11 mouse cellular contexts compared by ENCODE assay signal in the genomic region with DNA sequence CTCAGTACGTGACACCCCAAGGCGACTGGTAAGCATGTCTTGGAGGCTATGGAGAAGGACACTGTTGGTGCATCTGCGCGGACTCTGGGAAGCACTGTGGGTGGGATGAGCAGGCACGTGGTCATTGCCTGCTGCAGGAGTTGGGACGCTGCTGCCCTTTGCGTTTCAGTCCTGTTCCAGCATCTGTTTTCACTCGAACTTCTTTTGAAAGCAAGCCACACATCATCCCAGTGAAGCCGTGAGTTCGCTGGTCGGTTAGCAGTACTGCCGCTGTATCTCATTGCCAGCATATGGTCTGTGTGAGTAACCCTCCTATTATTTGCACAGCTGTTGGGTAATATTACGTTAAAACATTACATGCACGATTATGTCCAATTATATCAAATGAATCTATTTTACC.
DNase-seq lines count a peak whose midpoint lies in the region; ATAC-seq lines count a peak whose summit lies in the region.
"Had no signal": no experiment of that assay in that cellular context is flagged by ENCODE, and none has a peak within 500 bp of the region (broad histone marks: within the 10 kb centered on the region; RNA-seq: fewer than 3 reads in every experiment).

No protein-coding gene starts in this region.

- peak; percentile 9 to 19 for DNase-seq in heart, postnatal 10 days
- no peak for DNase-seq in heart, adult 8-10 months (ENCODE audit: low spot score)
- DNase-seq in midbrain, embryonic 14.5 days, result peak; percentile 21
- no peak for DNase-seq in frontal cortex, postnatal 25 days (ENCODE audit: low spot score in 2 of 2)
- DNase-seq in cerebellum, postnatal 4 days (ENCODE audit: low spot score in 2 of 2), result no peak
- DNase-seq: gastrocnemius, adult 2 months had no signal

- no peaks in the 10 kb centered on the region for H3K4me1 ChIP-seq in midbrain, embryonic 14.5 days (ENCODE audit: control insufficient read depth, insufficient read depth, low read length)
- H3K4me1 ChIP-seq in midbrain, embryonic 16.5 days (ENCODE audit: control insufficient read depth, insufficient read depth, low read length), result no peaks in the 10 kb centered on the region
- H3K4me1 ChIP-seq in intestine, embryonic 16.5 days (ENCODE audit: control insufficient read depth, insufficient read depth, low read length), result no peaks in the 10 kb centered on the region
- H3K4me1 ChIP-seq in stomach, embryonic 16.5 days (ENCODE audit: control insufficient read depth, insufficient read depth, low read length), result no peaks in the 10 kb centered on the region
- H3K4me1 ChIP-seq: liver, embryonic 15.5 days had no signal

- no peak overlapping the region for H3K27ac ChIP-seq in midbrain, embryonic 14.5 days (replicated peaks; ENCODE audit: low read depth, low read length)
- no peak overlapping the region for H3K27ac ChIP-seq in midbrain, embryonic 16.5 days (ENCODE audit: low read length)
- H3K27ac ChIP-seq in intestine, embryonic 16.5 days (ENCODE audit: low read length), result no peak overlapping the region
- H3K27ac ChIP-seq in stomach, embryonic 16.5 days (ENCODE audit: low read length), result no peak overlapping the region
- H3K27ac ChIP-seq: gastrocnemius, adult 2 months; liver, embryonic 15.5 days had no signal

- no peak overlapping the region for H3K9ac ChIP-seq in midbrain, embryonic 14.5 days (replicated peaks; ENCODE audit: low read length)
- no peak overlapping the region for H3K9ac ChIP-seq in midbrain, embryonic 16.5 days (ENCODE audit: low read depth, low read length)
- no peak overlapping the region for H3K9ac ChIP-seq in intestine, embryonic 16.5 days (ENCODE audit: low read depth, low read length)
- no peak overlapping the region for H3K9ac ChIP-seq in stomach, embryonic 16.5 days (ENCODE audit: low read length)
- H3K9ac ChIP-seq: liver, embryonic 15.5 days had no signal

- no peak for ATAC-seq in midbrain, embryonic 14.5 days (ENCODE audit: low FRiP score, low TSS enrichment)
- no peak for ATAC-seq in midbrain, embryonic 16.5 days
- peak; percentile 79 for ATAC-seq in intestine, embryonic 16.5 days
- peak; percentile 47; the same call in 1 of the 2 replicates for ATAC-seq in stomach, embryonic 16.5 days (ENCODE audit: insufficient read depth, low FRiP score)
- ATAC-seq: activated CD4-positive, CD25-positive, alpha-beta regulatory T cell, adult 4 months had no signal

- H3K4me2 ChIP-seq in midbrain, embryonic 14.5 days (ENCODE audit: low read length), result no peak overlapping the region
- H3K4me2 ChIP-seq in midbrain, embryonic 16.5 days (ENCODE audit: low read length), result no peak overlapping the region
- H3K4me2 ChIP-seq in intestine, embryonic 16.5 days (ENCODE audit: low read depth, low read length), result no peak overlapping the region
- no peak overlapping the region for H3K4me2 ChIP-seq in stomach, embryonic 16.5 days (ENCODE audit: low read depth, low read length)
- H3K4me2 ChIP-seq: liver, embryonic 15.5 days had no signal

- intact Hi-C loops in heart, postnatal 10 days (cut with DNase I), result no loop called here

- H3K4me3 ChIP-seq in midbrain, embryonic 14.5 days (replicated peaks; ENCODE audit: low read depth, low read length), result no peak overlapping the region
- H3K4me3 ChIP-seq in midbrain, embryonic 16.5 days (ENCODE audit: low read depth, low read length), result no peak overlapping the region
- H3K4me3 ChIP-seq in intestine, embryonic 16.5 days (ENCODE audit: low read length), result no peak overlapping the region
- no peak overlapping the region for H3K4me3 ChIP-seq in stomach, embryonic 16.5 days (replicated peaks; ENCODE audit: low read length)
- H3K4me3 ChIP-seq: gastrocnemius, adult 2 months; liver, embryonic 15.5 days had no signal

- no peaks in the 10 kb centered on the region for H3K27me3 ChIP-seq in midbrain, embryonic 14.5 days (ENCODE audit: control insufficient read depth, insufficient read depth, low read length)
- H3K27me3 ChIP-seq in midbrain, embryonic 16.5 days (ENCODE audit: control insufficient read depth, insufficient read depth, low read depth, low read length), result no peaks in the 10 kb centered on the region
- H3K27me3 ChIP-seq in intestine, embryonic 16.5 days (replicated peaks; ENCODE audit: control insufficient read depth, insufficient read depth, low read length), result no peaks in the 10 kb centered on the region
- no peaks in the 10 kb centered on the region for H3K27me3 ChIP-seq in stomach, embryonic 16.5 days (ENCODE audit: control insufficient read depth, insufficient read depth, low read length)
- H3K27me3 ChIP-seq: liver, embryonic 15.5 days had no signal

- H3K9me3 ChIP-seq in midbrain, embryonic 14.5 days (ENCODE audit: control insufficient read depth, low read length), result no peaks in the 10 kb centered on the region
- no peaks in the 10 kb centered on the region for H3K9me3 ChIP-seq in midbrain, embryonic 16.5 days (replicated peaks; ENCODE audit: control insufficient read depth, low read length, poor library complexity, severe bottlenecking)
- no peaks in the 10 kb centered on the region for H3K9me3 ChIP-seq in intestine, embryonic 16.5 days (ENCODE audit: control insufficient read depth, low read length)
- H3K9me3 ChIP-seq in stomach, embryonic 16.5 days (replicated peaks; ENCODE audit: control insufficient read depth, low read length), result no peaks in the 10 kb centered on the region
- H3K9me3 ChIP-seq: liver, embryonic 15.5 days had no signal

- H3K36me3 ChIP-seq in midbrain, embryonic 14.5 days (ENCODE audit: control insufficient read depth, insufficient read depth, low read length), result no peaks in the 10 kb centered on the region
- no peaks in the 10 kb centered on the region for H3K36me3 ChIP-seq in midbrain, embryonic 16.5 days (ENCODE audit: control insufficient read depth, insufficient read depth, low read length)
- no peaks in the 10 kb centered on the region for H3K36me3 ChIP-seq in intestine, embryonic 16.5 days (ENCODE audit: control insufficient read depth, insufficient read depth, low read length)
- no peaks in the 10 kb centered on the region for H3K36me3 ChIP-seq in stomach, embryonic 16.5 days (ENCODE audit: control insufficient read depth, insufficient read depth, low read length)
- H3K36me3 ChIP-seq: liver, embryonic 15.5 days had no signal

- 66% methylated on average over 14 of the region's 14 CpGs for WGBS in midbrain, embryonic 14.5 days
- WGBS in midbrain, embryonic 16.5 days, result 64% methylated on average over 14 of the region's 14 CpGs
- 40% methylated on average over 14 of the region's 14 CpGs for WGBS in intestine, embryonic 16.5 days
- WGBS in stomach, embryonic 16.5 days, result 37% methylated on average over 14 of the region's 14 CpGs

Comparison
In these comparisons a context has a peak if more than half of its experiments do, and no peak if none do; other contexts are left out.
1. DNase-seq: peak in heart, postnatal 10 days (2 of 2) and midbrain, embryonic 14.5 days (single experiment); none in heart, adult 8-10 months (single experiment), frontal cortex, postnatal 25 days (0 of 2) and cerebellum, postnatal 4 days (0 of 2).
2. ATAC-seq: peak in intestine, embryonic 16.5 days (single experiment) and stomach, embryonic 16.5 days (single experiment); none in midbrain, embryonic 14.5 days (single experiment) and midbrain, embryonic 16.5 days (single experiment).